Mouse (Mus musculus): Measurements from ENCODE around the gene Bpifa3.
A peak's percentile ranks its signal among the peaks of the same experiment; 100 is the strongest.
"Not testable (repeated sequence)": the region's sequence is repeated elsewhere in the genome, so short reads cannot be mapped to it uniquely, and the experiment has no call there.

Gene Bpifa3

DNA sequence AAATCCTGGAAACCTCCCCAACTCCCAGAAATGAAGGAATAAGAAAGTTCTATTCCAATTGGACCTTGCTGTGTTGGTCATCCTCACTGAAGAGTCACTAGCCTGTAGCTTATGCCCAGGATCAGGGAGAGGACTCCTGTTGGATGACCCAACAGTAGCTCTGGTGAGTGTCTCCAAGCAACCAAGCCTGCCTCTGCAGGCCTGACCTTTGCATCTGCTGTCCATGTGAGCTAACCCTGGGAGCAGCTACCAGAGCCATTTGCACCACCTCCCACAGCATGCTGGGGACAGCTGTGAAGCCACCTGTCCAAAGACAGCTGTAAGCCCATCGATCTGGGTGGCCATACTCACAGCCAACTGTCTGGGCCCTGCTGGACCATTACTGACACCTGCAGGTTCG lies at the start of gene Bpifa3:
Bpifa3 (plus strand) TSS at position 217 of the 400 bp plus-strand sequence.
- no peak for DNase-seq (ENCODE audit: low spot score)

DNA sequence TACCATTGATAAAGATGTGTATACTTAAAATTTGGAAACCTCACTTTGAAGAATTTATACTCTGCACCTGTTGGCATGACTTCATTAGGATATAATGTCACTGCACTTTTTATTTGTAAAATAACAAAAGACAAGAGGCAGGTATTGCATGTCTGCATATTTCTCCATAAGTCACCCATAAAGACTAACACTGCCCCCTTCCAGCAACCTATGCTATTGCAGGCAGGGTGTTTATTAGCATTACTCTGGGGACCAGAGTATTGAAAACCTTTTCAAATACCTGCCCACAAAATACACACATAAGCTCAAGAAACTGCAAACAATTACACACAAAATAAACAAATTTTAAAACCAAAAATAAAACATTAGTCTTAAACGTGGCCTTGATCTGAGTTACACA lies 32.4 kb upstream of the Bpifa3 start:
- DNase-seq (ENCODE audit: low spot score) = no peak

DNA sequence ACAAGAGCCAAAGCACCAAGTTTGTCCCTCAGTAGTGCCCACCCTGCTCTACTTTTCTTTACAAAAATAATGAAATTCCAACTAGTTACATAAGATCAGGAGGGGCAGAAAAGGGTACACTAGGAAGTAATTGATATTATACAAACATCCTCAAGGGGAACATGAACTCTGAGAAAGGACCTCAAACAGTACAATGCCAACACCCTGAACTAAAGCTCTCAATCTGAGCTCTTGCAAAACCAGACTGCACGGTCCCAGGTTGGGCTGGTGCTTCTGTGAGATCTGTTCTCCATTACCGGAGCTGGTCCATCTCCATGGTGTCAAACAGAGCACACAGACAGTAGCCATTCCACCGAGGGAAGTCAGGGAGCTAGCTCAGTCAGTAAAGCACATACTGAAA lies 12.8 kb upstream of the Bpifa3 start:
- DNase-seq (ENCODE audit: low spot score) = no peak

DNA sequence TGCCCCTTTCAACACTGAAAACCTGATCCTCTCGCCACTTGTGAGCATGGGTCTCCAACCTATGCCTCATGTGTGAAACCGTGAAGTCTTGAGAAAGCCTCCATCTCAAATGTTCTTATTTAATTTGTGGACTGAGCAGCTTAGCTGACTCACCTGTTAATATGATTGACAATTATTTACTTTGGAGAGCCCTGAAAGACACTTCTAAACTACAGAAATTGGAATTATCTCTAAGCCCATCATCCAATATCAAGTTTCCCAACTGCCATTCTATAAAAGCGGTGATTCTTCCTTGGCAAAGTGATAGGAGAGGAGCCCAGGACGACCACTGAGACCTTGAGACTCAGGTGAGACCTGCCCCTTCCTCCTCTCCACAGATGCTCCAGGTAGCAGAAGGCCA lies 12.4 kb downstream of the Bpifa3 start, which contains the start of gene Bpifa1:
Bpifa1 (plus strand) TSS at position 301 of the 400 bp plus-strand sequence.
- no peak for DNase-seq (ENCODE audit: low spot score)

DNA sequence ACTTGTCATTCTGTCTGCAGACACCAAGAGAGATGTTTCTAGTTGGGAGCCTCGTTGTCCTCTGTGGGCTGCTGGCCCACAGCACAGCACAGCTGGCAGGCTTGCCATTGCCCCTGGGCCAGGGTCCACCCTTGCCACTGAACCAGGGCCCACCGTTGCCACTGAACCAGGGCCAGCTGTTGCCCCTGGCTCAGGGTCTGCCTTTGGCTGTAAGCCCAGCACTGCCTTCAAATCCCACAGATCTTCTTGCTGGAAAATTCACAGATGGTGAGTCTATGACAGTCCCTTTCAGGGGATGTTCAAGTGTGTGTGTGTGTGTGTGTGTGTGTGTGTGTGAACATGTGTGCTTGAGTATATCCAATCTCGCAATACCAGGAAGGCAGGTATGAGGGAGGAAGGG lies 13.6 kb downstream of the Bpifa3 start:
- no peak for DNase-seq (ENCODE audit: low spot score)

DNA sequence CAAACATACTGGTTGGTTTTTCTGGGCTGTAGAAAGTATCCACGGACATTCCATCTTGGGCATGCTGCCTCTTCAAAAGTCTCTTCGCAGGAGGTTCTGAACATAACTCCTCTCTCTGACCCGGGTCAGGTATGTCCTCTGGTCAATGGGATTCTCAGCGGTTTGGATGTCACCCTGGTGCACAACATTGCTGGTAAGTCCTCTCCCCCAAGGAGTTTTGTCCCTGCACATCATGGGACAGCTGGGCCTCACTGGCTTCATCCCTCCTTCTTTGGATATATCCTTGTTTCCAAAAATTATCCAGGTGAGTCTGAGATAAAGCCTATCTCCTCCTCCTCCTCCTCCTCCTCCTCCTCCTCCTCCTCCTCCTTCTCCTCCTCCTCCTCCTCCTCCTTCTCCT lies 17.4 kb downstream of the Bpifa3 start:
- DNase-seq (ENCODE audit: low spot score) = no peak

DNA sequence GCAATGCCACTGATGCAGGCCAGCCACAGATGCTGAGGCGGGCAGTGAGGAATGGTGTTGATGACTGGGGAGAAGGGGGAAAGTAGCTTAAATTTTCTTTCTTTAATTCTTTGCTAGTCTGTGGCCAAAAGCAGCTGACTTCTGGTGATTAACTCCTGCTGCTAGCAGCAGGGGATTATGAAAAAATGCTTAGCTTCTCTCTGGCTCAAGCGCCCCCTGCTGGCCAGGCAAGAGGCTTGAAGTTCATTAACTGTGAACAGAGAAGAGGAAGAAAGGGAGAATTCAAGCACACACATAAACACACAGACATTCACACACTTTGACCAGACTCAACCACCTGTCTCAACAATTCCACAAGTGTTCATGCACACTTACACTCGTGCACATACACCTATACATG lies 28.3 kb downstream of the Bpifa3 start:
- DNase-seq (ENCODE audit: low spot score) = peak; percentile 6

DNA sequence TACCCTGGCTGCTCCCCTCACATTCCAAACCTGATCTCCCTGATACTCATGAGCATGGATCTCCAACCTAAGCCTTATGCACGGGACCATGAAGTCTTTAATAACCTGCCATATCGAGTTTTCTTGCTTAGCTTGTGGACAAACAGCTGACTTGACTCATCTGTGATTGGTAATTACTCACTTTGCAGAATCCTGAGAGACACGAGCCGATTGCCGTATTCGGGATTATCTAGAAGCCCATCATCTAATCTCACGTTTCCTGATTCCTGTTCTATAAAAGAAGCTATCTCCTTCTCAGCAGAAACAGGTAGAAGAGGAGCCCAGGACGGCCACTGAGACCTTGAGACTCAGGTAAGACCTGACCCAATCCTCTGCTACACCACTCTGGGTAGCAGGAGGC lies 32.2 kb downstream of the Bpifa3 start, which contains the start of gene Bpifa5:
Bpifa5 (plus strand) TSS at position 301 of the 400 bp plus-strand sequence.
- DNase-seq (ENCODE audit: low spot score) = no peak

DNA sequence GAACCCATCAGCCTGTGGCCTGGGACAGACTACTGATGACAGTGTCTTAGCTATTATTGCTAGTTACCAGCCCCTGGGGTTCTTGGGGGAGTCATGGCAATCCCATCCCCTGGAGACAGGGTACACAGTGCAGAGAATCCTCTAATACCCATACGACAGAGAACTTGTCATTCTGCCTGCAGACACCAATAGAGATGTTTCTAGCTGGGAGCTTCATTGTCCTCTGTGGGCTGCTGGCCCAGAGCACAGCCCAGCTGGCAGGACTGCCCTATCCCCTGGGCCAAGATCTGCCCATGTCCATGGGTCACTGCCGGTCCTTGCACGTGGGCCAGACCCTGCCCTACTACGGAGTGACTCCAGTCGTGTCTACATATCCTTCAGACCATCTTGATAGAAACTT lies 33.2 kb downstream of the Bpifa3 start:
- no peak for DNase-seq (ENCODE audit: low spot score)

DNA sequence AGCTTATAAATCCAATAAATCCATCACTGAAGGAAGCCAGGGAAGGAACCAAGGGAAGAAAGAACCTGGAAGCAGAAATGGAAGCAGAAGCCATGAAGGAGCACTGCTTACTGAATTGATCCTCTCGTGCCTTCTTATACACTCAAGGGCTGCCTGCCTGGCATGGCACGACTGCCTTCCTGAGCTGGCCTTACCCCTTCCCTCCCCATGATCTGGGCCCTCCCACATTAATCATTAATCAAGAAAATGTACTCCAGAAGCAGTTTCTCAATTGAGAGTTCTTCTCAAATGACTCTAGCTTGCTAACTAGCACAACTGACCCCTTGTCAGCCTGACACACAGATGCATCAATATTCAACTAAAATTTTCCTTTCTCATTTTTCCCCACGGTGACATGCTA lies 39.0 kb downstream of the Bpifa3 start:
- no peak for DNase-seq (ENCODE audit: low spot score)

DNA sequence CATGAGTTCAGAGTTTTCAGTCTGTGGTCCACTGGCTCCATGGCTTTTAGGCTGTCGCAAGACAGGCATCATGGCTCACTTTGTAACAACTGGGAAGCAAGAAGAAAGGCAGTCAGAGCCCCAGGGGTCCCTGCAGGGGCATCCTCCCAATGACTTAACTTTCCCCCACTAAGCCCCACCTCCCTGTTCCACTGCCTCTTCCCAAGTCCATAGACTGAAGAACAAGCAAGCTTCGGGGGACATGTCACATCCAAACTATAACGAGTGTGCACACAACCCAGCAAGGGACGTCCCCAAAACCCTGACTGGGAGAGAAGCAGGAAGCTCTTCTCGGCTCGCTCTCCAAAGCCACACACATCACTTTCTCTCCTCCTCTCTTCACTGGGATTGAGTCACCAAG lies 41.5 kb downstream of the Bpifa3 start:
- DNase-seq (ENCODE audit: low spot score) = no peak

DNA sequence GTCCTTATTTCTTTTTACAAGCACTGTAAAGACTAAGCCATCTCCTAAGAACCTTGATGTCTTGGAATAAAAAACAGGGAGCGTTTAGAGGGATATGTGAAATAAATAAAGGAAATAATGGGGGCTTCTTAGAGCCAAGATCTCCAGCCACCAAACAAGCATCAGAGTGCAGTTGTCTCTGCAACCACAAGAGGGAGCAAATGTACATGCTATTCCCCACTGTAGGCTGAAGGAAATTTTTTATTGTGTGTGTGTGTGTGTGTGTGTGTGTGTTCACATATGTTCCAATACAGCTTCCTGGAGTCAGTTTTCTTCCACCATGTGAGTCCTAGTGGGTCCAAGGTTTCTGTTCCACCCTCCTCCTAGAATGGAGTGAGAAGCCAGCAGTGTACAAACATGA lies 43.2 kb downstream of the Bpifa3 start:
- peak; percentile 9 for DNase-seq (ENCODE audit: low spot score)

DNA sequence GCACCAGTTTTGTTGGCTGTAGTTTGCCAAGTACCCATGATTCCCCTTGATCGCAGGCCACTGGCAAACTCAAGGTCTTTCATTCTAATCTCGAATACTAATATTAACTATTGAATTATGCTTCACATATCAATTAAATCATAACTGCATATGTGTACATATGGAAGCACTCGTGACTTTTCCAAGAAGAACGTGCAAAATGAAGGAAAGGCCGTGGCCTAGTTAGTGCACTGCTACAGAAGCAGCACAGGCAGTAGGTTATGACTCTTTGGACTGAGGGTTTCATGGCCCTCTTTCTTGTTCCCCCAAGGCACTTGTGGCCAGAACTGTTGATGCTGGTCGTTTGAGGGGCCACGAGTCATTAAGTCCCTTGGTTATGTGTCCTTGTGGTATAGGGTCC lies 51.8 kb downstream of the Bpifa3 start:
- DNase-seq (ENCODE audit: low spot score) = not testable (repeated sequence)

DNA sequence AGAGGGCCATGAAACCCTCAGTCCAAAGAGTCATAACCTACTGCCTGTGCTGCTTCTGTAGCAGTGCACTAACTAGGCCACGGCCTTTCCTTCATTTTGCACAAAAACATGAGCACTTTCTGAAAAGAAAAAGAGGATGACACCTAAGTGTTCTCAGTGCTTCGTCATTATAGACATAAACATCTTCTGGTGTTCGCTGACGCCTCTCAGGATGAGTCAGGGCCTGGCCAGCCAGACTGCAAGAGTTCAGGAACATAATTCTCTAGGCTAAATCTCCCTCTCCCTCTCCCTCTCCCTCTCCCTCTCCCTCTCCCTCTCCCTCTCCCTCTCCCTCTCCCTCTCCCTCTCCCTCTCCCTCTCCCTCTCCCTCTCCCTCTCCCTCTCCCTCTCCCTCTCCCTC lies 52.9 kb downstream of the Bpifa3 start:
- DNase-seq (ENCODE audit: low spot score) = not testable (repeated sequence)

DNA sequence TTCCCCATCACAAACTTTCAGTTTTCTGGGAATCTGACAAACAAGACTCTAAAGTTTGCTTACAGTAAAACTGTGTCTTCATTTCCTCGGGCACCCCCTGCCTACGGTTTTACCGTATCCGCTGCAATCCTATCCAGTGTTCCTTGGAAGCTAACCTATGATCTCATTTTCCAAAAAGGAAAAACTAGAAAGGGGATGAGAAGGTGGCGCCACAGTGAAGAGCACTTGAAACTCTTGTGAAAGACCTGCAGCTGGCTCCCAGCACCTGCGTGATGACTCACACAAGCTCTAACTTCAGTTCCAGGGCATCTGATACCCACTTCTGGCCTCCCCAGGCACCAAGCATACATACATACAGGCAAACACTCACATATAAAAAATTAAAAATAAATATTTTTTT lies 55.2 kb downstream of the Bpifa3 start:
- no peak for DNase-seq (ENCODE audit: low spot score)

DNA sequence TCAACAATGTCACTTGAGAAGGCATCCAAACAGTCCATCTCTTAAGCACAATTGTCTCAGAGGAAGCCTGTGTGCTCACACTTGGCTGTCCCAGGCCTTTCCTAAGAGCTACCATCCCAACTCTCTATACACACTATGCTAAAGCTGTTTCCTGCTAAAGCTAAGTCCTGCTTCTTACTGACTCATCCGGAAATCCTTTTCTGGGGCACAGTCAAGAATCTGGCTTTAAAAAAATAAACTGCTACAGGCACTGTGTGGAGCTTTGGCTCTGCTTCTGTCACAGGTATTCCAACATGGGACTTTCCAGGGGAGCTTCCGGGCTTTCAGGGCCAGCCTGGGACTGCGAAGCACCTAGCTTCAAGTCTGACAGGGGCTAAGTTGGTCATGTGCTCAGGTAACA lies 55.6 kb downstream of the Bpifa3 start:
- DNase-seq (ENCODE audit: low spot score) = no peak

DNA sequence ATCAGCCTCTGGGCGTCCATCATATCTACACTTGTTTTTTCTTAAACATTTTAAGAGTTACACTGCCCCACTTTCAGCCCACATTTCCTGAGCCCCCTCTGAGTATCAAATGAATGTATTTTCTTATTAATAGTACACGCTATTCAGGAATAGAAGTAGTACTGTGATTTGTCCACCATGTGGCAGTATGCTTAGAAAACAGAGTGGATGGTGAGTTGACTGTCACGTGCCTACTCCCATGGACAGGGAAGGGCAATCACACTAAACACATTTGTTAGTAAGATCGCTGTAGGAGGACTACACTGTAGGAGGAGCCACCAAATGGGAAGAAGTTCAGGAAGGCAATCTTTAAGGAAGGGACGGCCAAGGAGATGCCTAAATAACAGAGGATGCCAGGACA lies 57.3 kb downstream of the Bpifa3 start:
- peak; percentile 10 for DNase-seq (ENCODE audit: low spot score)
